Mouse (Mus musculus): ENCODE measurements at regions not wholly inside any gene's neighbourhood (a gene's known extent, or its start where the extent isn't known, plus 50 kb on each side); places are given as distances from the start of the nearest gene placed in this dataset.
"Not testable (repeated sequence)": the region's sequence is repeated elsewhere in the genome, so short reads cannot be mapped to it uniquely, and the experiment has no call there.

GRCm38 (mm10) chr17:17293932-17294534, 80.1 kb upstream of the Riok2 start:
- peak; percentile 82 to 85 for DNase-seq (ENCODE audit: low spot score in 2 of 2)

GRCm38 (mm10) chr17:17295037-17295436, 79.1 kb upstream of the Riok2 start:
- DNase-seq (ENCODE audit: low spot score in 2 of 2): not testable (repeated sequence)

GRCm38 (mm10) chr17:17303496-17303895, 70.6 kb upstream of the Riok2 start:
- DNase-seq (ENCODE audit: low spot score in 2 of 2): not testable (repeated sequence)

All from layer of hippocampus, postnatal 10 days (tissue).